Mouse (Mus musculus): ENCODE data around the gene Pnrc2.

Pnrc2 gene

DNA sequence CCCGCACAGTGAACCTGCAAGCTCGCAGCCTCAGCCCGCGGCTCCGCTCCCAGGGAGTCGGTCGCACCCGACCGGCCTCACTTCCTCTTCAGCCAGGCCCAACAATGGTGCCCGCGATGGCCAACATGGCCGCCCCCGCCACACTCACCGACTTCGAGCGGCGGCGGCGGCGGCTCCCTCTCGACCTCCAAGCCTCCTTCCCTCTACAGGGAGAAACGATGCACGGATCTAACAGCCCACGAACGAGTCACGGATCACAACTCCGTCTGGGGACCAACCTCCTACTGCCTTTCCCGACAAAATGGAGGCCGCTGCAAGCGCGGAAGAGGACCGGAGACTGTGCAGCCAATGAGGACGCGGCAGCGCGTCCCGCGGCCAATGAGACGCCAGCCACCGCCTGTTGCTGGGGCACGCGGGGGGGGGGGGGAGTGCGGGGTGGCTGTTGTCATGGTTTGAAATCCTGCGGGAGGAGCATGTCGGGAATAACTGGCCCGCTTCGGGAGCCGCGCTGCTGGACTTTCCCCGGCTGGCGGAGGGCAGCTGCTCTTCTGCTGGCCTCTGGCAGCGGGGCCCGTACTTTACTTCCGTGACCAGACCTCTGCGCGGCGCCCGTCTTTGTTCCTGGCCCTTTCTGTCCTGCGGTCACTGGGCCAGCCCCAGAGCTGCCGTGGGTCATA is at the start of gene Pnrc2:
TSS of gene Pnrc2 (minus strand) at position 325 of the 677 bp plus-strand sequence.
- DNase-seq (ENCODE audit: low spot score) = no peak

GRCm38 (mm10) chr4:135922190-135922589 is 48.5 kb upstream of the Pnrc2 start:
- DNase-seq (ENCODE audit: low spot score) = no peak

DNA sequence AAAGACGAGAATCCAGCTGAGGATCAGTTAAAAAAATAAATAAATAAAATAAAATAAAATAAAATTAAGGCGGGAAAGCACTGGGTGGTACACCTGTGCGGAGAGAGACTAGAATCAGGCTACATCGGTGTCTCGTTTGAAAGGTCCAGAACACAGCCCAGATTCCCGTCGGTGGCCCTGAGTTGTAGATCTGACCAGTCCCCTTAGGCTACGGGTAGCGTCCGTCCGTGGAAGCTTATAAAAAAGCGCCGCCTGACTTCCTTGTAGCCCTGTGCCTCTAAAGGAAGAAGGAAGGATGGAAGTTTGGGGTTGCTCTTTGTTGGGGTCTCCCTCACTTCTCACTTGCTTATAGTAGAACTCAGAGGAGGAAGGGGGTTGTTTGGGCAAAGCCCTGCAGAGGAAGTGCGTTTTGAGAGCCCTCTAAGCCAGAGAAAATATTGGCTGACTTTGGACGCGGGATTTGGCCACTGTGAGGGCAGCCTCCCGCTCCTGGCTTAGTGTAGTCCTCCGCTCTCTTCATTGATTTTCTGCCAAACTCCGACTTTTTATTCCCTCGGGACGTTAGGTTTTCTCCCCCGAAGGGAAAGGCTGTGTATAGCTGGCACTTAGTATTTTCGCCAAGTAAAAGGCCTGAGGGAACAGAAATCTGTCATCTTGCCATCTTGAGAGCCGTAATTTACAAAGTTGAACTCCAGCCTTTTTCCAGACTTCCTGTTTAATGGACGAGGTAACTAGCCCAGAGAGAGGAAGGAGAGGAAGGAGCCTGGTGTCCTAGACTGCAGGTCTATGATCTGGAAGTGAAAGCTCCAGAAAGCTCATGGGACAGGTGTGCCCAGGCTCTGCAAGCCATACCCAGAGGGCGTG is 47.8 kb upstream of the Pnrc2 start:
- no peak for DNase-seq (ENCODE audit: low spot score)

DNA sequence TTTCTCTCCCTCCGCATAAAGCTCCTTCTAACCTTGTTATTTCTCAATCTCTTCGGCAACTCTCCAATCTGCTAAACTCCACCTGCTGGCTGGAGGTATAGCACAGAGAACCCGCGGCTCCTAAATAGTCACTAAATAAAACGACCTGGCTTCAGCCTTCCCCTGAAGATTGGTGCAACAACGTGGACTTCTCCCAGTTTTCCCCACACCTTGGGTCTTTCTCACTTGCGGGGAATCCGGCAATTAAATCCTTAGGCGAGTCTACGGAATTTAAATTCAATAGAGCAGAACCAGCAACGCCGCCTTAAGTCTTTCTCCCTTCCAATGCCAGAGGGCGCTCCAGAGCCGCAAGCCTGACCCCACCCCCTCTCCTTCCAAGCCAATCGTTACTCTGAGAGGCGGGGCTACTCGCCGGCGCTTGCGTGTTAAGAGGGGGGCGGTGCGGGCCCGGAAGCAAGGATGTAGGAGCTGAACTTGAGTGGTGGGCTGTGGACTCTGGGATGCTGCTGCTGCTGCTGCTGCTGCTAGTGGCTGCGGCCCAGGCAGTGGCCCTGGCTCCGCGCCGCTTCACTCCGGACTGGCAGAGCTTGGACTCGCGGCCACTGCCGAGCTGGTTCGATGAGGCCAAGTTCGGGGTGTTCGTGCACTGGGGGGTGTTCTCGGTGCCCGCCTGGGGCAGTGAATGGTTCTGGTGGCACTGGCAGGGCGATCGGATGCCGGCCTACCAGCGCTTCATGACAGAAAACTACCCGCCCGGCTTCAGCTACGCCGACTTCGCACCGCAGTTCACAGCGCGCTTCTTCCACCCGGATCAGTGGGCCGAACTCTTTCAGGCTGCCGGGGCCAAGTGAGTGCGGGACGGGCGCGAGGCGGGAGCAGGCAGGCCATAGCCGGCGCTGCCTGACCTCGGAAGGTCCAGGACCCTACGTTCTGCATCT is 46.9 kb upstream of the Pnrc2 start, which contains the start of gene Fuca1:
TSS of gene Fuca1 (plus strand) at position 432 of the 938 bp plus-strand sequence.
- DNase-seq (ENCODE audit: low spot score) = peak; percentile 80

GRCm38 (mm10) chr4:135919280-135919639 is 45.6 kb upstream of the Pnrc2 start:
- no peak for DNase-seq (ENCODE audit: low spot score)

DNA sequence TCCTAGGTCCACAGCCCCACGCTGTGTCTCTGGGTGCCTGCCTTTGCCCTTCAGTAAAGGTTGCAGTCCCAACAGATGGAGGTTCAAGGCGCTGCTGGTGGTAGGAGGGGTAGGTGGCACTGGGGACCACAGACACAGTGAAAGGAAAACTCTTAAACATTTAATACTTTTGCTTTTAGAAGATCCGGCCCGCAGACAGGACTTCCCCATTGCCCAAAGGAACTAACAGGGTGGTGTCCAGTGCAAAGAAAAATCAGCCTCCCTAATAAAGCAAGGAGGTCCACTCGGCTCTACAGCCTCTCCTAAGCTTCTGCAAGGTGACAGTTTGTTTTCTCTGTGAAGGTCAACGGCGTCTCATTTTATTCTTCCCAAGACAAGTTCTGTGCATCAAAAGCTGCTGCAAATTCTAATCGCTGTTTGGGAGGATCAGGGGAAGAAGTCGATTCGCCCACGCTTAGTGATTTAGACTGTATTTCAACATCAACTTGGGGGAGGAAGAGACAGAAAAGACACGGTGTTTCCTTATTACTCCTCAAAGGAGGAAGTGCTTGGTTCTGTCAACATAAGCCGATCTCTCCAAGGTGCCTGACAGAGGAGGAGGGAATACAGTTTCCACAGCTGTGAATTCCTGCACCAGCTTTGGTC is 45.1 kb upstream of the Pnrc2 start:
- no peak for DNase-seq (ENCODE audit: low spot score)

GRCm38 (mm10) chr4:135913433-135913832 is 39.8 kb upstream of the Pnrc2 start:
- DNase-seq (ENCODE audit: low spot score) = no peak

DNA sequence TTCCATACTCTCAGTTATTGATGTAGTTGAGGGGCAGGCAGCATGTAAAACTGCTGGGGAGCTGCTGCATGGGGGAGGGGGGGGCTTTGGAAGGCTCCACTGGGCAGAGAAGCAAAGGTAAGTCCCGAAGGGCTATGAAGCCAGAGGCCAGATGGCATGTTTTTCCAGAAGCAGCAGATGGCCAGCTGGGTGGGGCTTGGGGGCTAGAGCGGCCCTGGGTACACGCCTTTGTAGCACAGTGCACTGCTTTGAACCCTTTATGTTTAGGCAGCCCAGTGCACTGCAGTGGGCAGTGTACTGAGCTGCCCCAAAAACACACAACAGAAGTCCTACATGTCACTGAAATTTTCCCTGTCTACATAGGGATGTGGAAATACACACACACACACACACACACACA is 39.2 kb upstream of the Pnrc2 start:
- no peak for DNase-seq (ENCODE audit: low spot score)

DNA sequence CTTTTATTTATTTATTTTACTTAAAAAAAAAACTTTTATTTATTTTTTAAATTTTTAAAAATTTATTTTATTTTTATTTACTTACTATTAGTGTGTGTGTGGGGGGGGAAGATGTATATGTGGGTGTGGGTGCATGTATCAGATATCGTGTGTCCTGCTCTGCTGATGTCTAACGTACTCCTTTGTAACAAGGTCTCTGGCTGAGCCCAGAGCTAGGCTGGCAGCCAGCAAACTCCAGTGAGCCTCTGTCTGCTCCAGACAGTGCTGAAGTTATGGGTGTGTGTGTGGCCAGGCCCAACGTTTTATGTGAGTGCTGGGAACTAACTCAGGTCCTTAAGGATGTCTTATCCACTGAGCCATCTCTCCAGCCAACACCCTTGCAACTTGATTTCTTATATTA is 38.5 kb upstream of the Pnrc2 start:
- DNase-seq (ENCODE audit: low spot score) = no peak

DNA sequence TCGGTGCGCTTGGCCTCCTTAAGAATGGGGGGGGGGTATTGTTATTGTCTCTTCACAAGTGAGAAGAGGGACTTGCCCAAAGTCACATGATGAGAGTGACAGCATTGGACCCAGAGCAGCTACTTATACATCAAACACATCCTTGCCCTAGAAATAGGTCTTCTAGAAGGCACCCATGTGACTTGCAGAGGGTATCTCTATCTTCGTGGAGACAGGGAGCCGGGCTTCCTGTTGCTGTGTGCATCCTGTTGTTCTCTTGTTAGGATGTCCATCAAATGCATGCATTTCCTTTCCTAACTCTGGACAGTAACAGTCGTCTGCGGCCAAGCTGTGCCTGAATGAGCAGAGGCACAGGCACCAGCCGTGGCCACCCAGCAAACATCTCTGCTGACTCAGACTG is 37.9 kb upstream of the Pnrc2 start:
- no peak for DNase-seq (ENCODE audit: low spot score)

DNA sequence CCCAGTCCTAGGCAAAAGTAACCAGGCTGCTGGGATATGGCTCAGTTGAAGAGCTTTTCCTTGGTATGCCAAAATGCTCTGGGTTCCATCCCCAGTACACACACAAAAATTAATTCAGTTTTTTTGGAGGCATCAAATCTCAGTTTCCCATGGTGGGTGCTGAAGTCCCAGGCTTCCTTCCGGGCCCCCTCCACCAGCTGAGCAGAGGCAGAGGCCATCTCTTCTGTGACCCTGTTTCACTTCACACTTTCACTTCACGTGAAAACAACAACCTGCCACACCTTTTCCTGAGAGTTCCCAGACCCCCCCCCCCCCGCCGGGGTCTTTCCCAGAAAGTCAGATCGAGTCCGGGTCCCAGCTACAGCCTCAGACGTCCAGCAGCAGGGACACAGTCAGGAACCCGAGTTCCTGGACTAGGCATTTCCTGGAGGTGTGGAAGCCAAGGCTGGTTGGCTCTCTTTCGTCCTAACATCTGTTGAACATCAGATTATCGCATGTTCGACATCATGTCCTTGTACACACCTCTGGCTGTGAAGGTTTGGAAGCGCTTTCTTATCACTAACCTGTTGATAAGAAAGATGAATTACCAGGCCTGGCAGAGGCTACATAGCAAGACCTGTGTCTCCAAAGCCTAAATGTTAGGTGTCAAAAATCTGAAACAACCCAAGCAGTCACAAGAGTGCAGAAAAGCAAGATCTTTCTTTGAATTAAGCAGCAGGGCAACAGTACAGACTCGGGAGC is 35.8 kb upstream of the Pnrc2 start:
- DNase-seq (ENCODE audit: low spot score) = no peak

DNA sequence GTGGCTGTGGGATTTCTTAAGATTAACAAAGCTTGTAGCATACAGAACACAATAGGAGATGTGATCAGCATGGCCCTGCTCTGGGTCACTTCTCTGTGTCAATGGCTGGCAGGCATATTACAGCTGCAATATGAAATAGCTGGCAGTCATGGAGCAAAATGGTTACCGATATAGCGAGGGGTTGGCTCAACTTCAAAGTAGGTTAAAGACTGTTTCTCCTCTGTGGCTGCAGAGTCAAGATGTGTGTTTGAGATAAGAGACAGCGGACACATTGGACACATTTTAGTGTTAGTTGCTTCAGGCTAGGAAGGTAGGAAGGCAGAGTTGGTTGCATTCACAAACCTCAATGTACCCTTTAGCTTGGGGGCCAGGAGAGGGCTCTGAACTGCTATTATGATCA is 33.0 kb upstream of the Pnrc2 start:
- DNase-seq (ENCODE audit: low spot score) = no peak

- DNase-seq (ENCODE audit: low spot score) = no peak
Measured at GRCm38 (mm10) chr4:135904810-135905209, 31.2 kb upstream of the Pnrc2 start.

- no peak for DNase-seq (ENCODE audit: low spot score)
Measured at GRCm38 (mm10) chr4:135902606-135903242, 29.1 kb upstream of the Pnrc2 start.

GRCm38 (mm10) chr4:135900008-135900407 is 26.4 kb upstream of the Pnrc2 start:
- no peak for DNase-seq (ENCODE audit: low spot score)

DNA sequence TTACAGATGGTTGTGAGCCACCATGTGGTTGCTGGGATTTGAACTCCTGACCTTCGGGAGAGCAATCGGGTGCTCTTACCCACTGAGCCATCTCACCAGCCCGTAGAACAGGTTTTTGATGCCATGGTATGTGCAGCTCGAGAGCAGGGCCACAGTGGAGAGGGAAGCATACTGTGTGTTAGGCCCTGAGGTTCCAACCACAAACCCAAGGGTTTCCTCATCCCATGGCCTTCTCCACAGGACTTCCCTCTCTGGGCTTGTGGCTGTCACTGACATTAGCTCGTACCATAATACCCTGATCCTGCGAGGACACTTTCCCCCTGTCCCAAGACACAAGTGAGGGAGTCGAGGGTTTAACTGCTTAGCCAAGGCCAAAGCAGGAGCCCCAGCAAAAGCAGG is 25.4 kb upstream of the Pnrc2 start:
- DNase-seq (ENCODE audit: low spot score) = no peak

GRCm38 (mm10) chr4:135898380-135899049 is 24.9 kb upstream of the Pnrc2 start:
- no peak for DNase-seq (ENCODE audit: low spot score)

DNA sequence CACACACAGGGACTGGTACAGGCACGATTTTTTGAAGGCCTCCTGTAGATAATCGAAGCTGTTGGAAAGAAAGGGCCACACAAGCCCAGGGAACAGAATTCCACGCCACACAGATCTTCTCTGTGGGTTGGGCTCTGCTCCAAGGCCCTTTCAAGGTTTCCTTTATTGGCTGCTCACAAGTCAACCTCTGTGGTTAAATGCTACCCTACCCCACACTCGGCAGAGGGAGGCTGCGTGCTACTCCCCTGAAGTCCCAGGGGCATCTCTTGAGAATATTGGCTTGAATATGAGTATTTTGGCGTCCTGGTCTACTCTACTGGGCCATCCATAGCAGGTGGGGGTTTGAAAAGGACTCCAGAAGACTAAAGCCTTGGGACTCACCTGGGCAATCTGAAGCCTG is 22.5 kb upstream of the Pnrc2 start:
- DNase-seq (ENCODE audit: low spot score) = no peak

DNA sequence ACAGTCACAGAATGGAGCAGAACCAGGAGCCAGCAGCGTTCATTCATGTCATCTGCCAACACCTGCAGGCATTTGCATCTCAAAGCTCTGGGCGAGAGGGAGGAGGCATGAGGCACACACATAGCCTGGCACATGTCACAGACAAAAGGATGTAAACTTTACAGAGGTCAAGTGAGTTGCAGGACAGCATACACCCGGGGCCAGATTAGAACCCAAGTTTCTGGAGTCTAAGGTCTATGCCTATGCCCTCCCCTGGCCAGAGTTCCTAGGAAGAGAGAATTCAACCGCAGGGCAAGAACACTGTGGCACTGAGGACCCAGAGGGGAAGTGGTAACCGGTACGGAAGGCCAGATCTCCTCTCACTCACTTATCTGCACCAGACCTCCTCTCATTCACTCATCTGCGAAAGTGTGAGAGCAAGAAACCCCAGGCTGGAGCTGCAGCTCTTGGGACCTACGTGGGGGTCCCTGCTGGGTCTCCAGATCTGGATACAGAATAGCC is 21.5 kb upstream of the Pnrc2 start, which contains the start of gene Cnr2:
TSS of gene Cnr2 (plus strand) at position 324 of the 501 bp plus-strand sequence.
- DNase-seq (ENCODE audit: low spot score) = no peak

DNA sequence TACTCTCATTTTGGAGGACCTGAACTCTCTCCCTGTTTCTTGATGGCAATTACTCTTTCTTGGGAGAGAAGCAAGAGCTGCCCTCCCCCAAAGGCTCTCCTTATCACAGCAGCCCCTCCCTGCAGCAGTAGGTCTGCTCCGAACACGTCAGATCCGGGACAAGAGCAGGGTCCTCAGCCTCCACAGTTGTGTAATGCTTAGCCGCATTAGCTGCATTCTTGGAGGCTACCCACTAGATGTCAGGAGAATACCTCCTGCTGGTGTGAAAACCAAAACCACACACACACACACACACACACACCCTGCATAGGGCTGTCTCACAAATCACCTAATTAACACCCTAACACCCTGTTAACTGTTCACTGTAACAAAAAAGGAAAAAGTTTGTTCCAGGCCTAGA is 19.2 kb upstream of the Pnrc2 start:
- no peak for DNase-seq (ENCODE audit: low spot score)
